Mouse (Mus musculus) lung, embryonic 14.5 days (tissue): ENCODE measurements around the gene Efcab8. TPM values are rescaled to one million over a fixed set of nuclear protein-coding genes. Genes with fewer than 3 reads are reported as not detected.

Experiments
- ATAC-seq: fragments of 200-750 bp; cut with Nextera tagmentation; 2 replicates; pipeline ENCODE4 v1.8.0; 2017; ENCODE audit warnings: mild to moderate bottlenecking, moderate TSS enrichment, moderate library complexity; ENCODE audit not compliant: insufficient read depth
- DNase-seq: peaks from one replicate; pipeline ENCODE4 v3.0.0-alpha.2; 2015
- H3K27ac ChIP-seq: fragments of 300-500 bp; sonication (generic); 2 replicates; pipeline ENCODE4 v1.5.1; 2014; ENCODE audit warnings: low read depth, mild to moderate bottlenecking, moderate library complexity
- H3K27me3 ChIP-seq: fragments of 300-500 bp; sonication (generic); 2 replicates; pipeline ENCODE4 v1.6.1; 2014; ENCODE audit warnings: low read length, control low read depth; ENCODE audit not compliant: insufficient read depth
- H3K36me3 ChIP-seq: fragments of 300-500 bp; sonication (generic); 2 replicates; pipeline ENCODE4 v1.6.1; 2014; ENCODE audit warnings: control low read depth; ENCODE audit not compliant: insufficient read depth
- H3K4me1 ChIP-seq: fragments of 300-500 bp; sonication (generic); 2 replicates; pipeline ENCODE4 v1.6.1; 2014; ENCODE audit warnings: antibody characterized with exemption, control low read depth; ENCODE audit not compliant: insufficient read depth
- H3K4me2 ChIP-seq: fragments of 300-500 bp; sonication (generic); 2 replicates; pipeline ENCODE4 v1.6.1; 2014; ENCODE audit warnings: mild to moderate bottlenecking
- H3K4me3 ChIP-seq: fragments of 300-500 bp; sonication (generic); 2 replicates; pipeline ENCODE4 v1.5.1; 2014; ENCODE audit warnings: low read depth, low read length
- H3K9ac ChIP-seq: fragments of 300-500 bp; sonication (generic); 2 replicates; pipeline ENCODE4 v1.6.1; 2014
- H3K9me3 ChIP-seq: fragments of 300-500 bp; sonication (generic); 2 replicates; pipeline ENCODE4 v1.6.1; 2016; ENCODE audit warnings: low read depth, low read length, control low read depth
- CTCF ChIP-seq: IDR thresholded peaks from 2 replicates; pipeline ENCODE4 v1.5.1; 2016; ENCODE audit warnings: antibody characterized with exemption, low read depth
- WGBS: fragments of 180-500 bp; shearing (Covaris S2); extraction: QIAGEN DNeasy Blood & Tissue Kit; methylation state at CpG from one replicate; pipeline ENCODE4 v1.1.7; 2014; 5-methylcytosine and 5-hydroxymethylcytosine counted together
- polyA plus RNA-seq: library from polyadenylated mRNA; unstranded; fragments of >200 nt; fragmentation: Nextera tagmentation; extraction: Ambion mirVana; gene quantifications from 2 replicates; pipeline ENCODE4 v1.2.1, GENCODE M21; 2014

Gene Efcab8
- not detected in 2 replicates for polyA plus RNA-seq

GRCm38 (mm10) chr2:153779394-153779981 is at the start of gene Efcab8:
Gene Efcab8, plus strand, starts transcription at chr2:153779931.
- 0 out of 2 replicates have a peak, but pooled peaks cover 5% of the 10 kb centered on the region for H3K4me1 ChIP-seq
- TF ChIP-seq CTCF: no peak
- H3K27ac ChIP-seq: no peak within 1 kb of the TSS
- no peaks in the 10 kb centered on the region for H3K27me3 ChIP-seq
- no peaks in the 10 kb centered on the region for H3K36me3 ChIP-seq
- peak within 1 kb of the TSS; percentile 79 for H3K4me2 ChIP-seq
- no peaks in the 10 kb centered on the region for H3K9me3 ChIP-seq
- peak within 1 kb of the TSS; percentile 52 for H3K9ac ChIP-seq
- ATAC-seq: peak; percentile 26
- peak within 1 kb of the TSS; percentile 34 for H3K4me3 ChIP-seq
- DNase-seq: no peak
- WGBS: 32% methylated on average over 12 of the region's 12 CpGs

- Histone ChIP-seq H3K27me3 (no peaks in the 10 kb centered on the region), H3K4me2 (no peak overlapping the region), H3K9ac (no peak overlapping the region), H3K4me1 (no peaks in the 10 kb centered on the region), H3K27ac (no peak overlapping the region), H3K4me3 (no peak overlapping the region), H3K9me3 (no peaks in the 10 kb centered on the region), H3K36me3 (no peaks in the 10 kb centered on the region)
- no peak for ATAC-seq
- no peak for DNase-seq
- no peak for TF ChIP-seq CTCF
- 75% methylated on average over 4 of the region's 4 CpGs for WGBS
These were observed 45.7 kb upstream of the Efcab8 start for GRCm38 (mm10) chr2:153734033-153734432.

GRCm38 (mm10) chr2:153740500-153741436 is 39.0 kb upstream of the Efcab8 start, which contains the start of gene Mapre1:
Gene Mapre1, plus strand, starts transcription at chr2:153741274.
- 10% methylated on average over 58 of the region's 58 CpGs for WGBS
- DNase-seq: peak; percentile 100
- Histone ChIP-seq H3K27ac (peak within 1 kb of the TSS; percentile 93), H3K27me3 (no peaks in the 10 kb centered on the region), H3K36me3 (no peaks in the 10 kb centered on the region; the same call in 1 of the 2 replicates), H3K9me3 (no peaks in the 10 kb centered on the region), H3K4me1 (peaks cover 12% of the 10 kb centered on the region; the same call in 1 of the 2 replicates), H3K4me3 (peak within 1 kb of the TSS; percentile 87), H3K9ac (peak within 1 kb of the TSS; percentile 91), H3K4me2 (peak within 1 kb of the TSS; percentile 72)
- peak; percentile 96 for ATAC-seq
- TF ChIP-seq CTCF: no peak

GRCm38 (mm10) chr2:153741437-153742065 is 38.2 kb upstream of the Efcab8 start:
- TF ChIP-seq CTCF: no peak
- Histone ChIP-seq H3K4me3 (peak overlapping the region; percentile 87), H3K36me3 (peaks cover 6% of the 10 kb centered on the region), H3K9me3 (no peaks in the 10 kb centered on the region), H3K4me2 (peak overlapping the region; percentile 68), H3K4me1 (peaks cover 12% of the 10 kb centered on the region; the same call in 1 of the 2 replicates), H3K9ac (peak overlapping the region; percentile 91), H3K27ac (peak overlapping the region; percentile 93), H3K27me3 (no peaks in the 10 kb centered on the region)
- DNase-seq (peak; percentile 82), ATAC-seq (peak; percentile 88)
- 1% methylated on average over 45 of the region's 56 CpGs for WGBS

DNA sequence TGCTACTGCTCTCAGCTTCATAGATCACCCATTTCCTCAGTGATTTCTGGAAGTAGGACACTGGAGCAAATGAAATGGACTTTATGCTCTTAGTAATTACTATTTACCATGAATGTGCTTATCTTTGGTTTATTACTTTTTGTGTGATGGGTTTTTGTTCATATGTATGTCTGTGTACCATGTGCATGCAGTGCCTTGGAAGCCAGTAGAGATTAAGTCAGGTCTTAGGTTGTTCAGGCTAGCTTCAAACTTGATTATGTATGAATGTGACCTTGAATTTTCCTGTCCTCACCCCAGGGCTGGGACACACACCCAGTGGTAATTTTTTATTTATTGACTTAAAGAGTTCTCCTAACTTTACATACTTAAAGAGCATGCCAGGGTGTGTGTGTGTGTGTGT is 31.7 kb upstream of the Efcab8 start:
- Histone ChIP-seq H3K4me3 (no peak overlapping the region), H3K9me3 (no peaks in the 10 kb centered on the region), H3K27ac (no peak overlapping the region), H3K27me3 (no peaks in the 10 kb centered on the region), H3K4me1 (peaks cover 3% of the 10 kb centered on the region; the same call in 1 of the 2 replicates), H3K36me3 (peaks cover 39% of the 10 kb centered on the region), H3K9ac (no peak overlapping the region), H3K4me2 (no peak overlapping the region)
- no peak for ATAC-seq
- no peak for TF ChIP-seq CTCF
- DNase-seq: no peak

DNA sequence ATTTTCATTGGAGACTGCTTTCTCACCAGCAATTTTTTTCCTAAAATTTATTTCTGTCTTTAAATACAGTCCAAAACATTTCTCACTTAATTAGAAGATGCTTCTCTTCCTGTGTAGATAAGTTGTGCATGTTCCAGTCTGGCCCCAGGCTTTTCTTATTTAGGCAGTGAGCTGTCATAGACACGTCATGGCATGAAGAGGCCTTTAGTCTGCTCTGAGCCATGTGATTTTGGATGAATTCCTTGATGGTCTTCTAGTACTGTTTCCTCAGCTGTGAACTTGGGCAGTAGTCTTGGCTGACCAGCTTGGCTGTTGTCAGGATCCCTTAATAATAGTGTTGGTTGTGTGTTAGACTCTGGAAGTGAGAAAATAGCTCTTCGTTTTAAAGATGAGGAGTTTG is 29.4 kb upstream of the Efcab8 start:
- 57% methylated on average over 2 of the region's 2 CpGs for WGBS
- DNase-seq (peak; percentile 60), ATAC-seq (peak; percentile 35; the same call in 1 of the 2 replicates)
- no peaks in the 10 kb centered on the region for H3K27me3 ChIP-seq
- H3K9ac ChIP-seq: no peak overlapping the region
- peaks cover 54% of the 10 kb centered on the region for H3K36me3 ChIP-seq
- no peak overlapping the region for H3K4me2 ChIP-seq
- no peak overlapping the region for H3K4me3 ChIP-seq
- no peaks in the 10 kb centered on the region for H3K9me3 ChIP-seq
- no peak for TF ChIP-seq CTCF
- no peak overlapping the region for H3K27ac ChIP-seq
- no peaks in the 10 kb centered on the region for H3K4me1 ChIP-seq
